ENCODE assay signal across 8 mouse cellular contexts in genomic region chr16:18342650-18343570, GRCm38 (mm10). TPM values are rescaled to one million over a fixed set of nuclear protein-coding genes. Genes with fewer than 3 reads are reported as not detected.
DNase-seq lines count a peak whose midpoint lies in the region; ATAC-seq and TF ChIP-seq lines count a peak whose summit lies in the region.

No protein-coding gene starts in this region.

- no peak for TF ChIP-seq EP300 in CH12.LX (IDR thresholded peaks at IDR 0.05; ENCODE audit: low read length)
- TF ChIP-seq EP300 in liver, embryonic 14.5 days (IDR thresholded peaks at IDR 0.05; ENCODE audit: low read depth) = no peak

- peaks cover 21% of the 10 kb centered on the region for H3K27me3 ChIP-seq in CH12.LX (replicated peaks)
- H3K27me3 ChIP-seq in hindbrain, embryonic 15.5 days = no peaks in the 10 kb centered on the region
- peaks cover 17% of the 10 kb centered on the region for H3K27me3 ChIP-seq in liver, embryonic 14.5 days (ENCODE audit: control insufficient read depth, insufficient read depth, low read length)

- DNase-seq in adrenal gland, postnatal 14 days = peak; percentile 41
- DNase-seq in adrenal gland, postnatal 4 days (ENCODE audit: low spot score in 2 of 2) = no peak
- DNase-seq in CH12.LX (ENCODE audit: extremely low read depth) = no peak
- peak in 1 of 3 experiments; percentile 25 for DNase-seq in liver, embryonic 14.5 days (ENCODE audit: low read depth in 3 of 3, low spot score in 3 of 3)
- peak; percentile 54 for DNase-seq in thymus, postnatal 4 days
- DNase-seq in layer of hippocampus, adult 9-10 months (ENCODE audit: low spot score) = no peak

- WGBS in hindbrain, embryonic 15.5 days = 40% methylated on average over 9 of the region's 9 CpGs
- WGBS in liver, embryonic 14.5 days (ENCODE audit: insufficient replicate concordance) = 11% methylated on average over 9 of the region's 9 CpGs

- H3K36me3 ChIP-seq in CH12.LX (replicated peaks in 1 of 2; ENCODE audit: control insufficient read depth in 1 of 2, insufficient read depth in 1 of 2, low read length in 1 of 2) = peaks cover 4 to 6% of the 10 kb centered on the region in 2 experiments
- H3K36me3 ChIP-seq in hindbrain, embryonic 15.5 days = peaks cover 4% of the 10 kb centered on the region; the same call in 1 of the 2 replicates
- peaks cover 10% of the 10 kb centered on the region for H3K36me3 ChIP-seq in liver, embryonic 14.5 days (replicated peaks; ENCODE audit: control insufficient read depth, insufficient read depth, low read depth)

- TF ChIP-seq POLR2A in CH12.LX (IDR thresholded peaks at IDR 0.05; ENCODE audit: low read depth, low read length) = no peak

- no peaks in the 10 kb centered on the region for H3K9me3 ChIP-seq in CH12.LX (replicated peaks; ENCODE audit: low read length)
- no peaks in the 10 kb centered on the region for H3K9me3 ChIP-seq in hindbrain, embryonic 15.5 days
- no peaks in the 10 kb centered on the region for H3K9me3 ChIP-seq in liver, embryonic 14.5 days (ENCODE audit: control insufficient read depth, low read length)

- in situ Hi-C loops in CH12.LX (cut with MboI; ENCODE audit: low pct_ligation_motif_present, low pct_unique_long_range_greater_than_20kb, low sequenced_read_pairs) = no loop called here

- no peak overlapping the region for H3K27ac ChIP-seq in CH12.LX (ENCODE audit: insufficient read depth, low read depth)
- peak overlapping the region; percentile 40 for H3K27ac ChIP-seq in hindbrain, embryonic 15.5 days (replicated peaks)
- H3K27ac ChIP-seq in liver, embryonic 14.5 days = peak overlapping the region; percentile 40

- no peak for TF ChIP-seq CTCF in CH12.LX (conservative IDR thresholded peaks at IDR 0.05 in 1 of 2, IDR thresholded peaks at IDR 0.05 in 1 of 2; ENCODE audit: low read depth in 2 of 2, low read length in 2 of 2)
- TF ChIP-seq CTCF in liver, embryonic 14.5 days (IDR thresholded peaks at IDR 0.05; ENCODE audit: low read depth) = no peak

- dilution Hi-C loops in CH12.LX (cut with MboI; ENCODE audit: extremely low pct_ligation_motif_present, extremely low pct_unique_long_range_greater_than_20kb, low sequenced_read_pairs) = no loop called here

- H3K4me1 ChIP-seq in CH12.LX (ENCODE audit: control insufficient read depth in 1 of 2, insufficient read depth in 2 of 2) = peaks cover 9 to 30% of the 10 kb centered on the region in 2 experiments
- peaks cover 41% of the 10 kb centered on the region for H3K4me1 ChIP-seq in hindbrain, embryonic 15.5 days (replicated peaks)
- peaks cover 11 to 37% of the 10 kb centered on the region in 2 experiments for H3K4me1 ChIP-seq in liver, embryonic 14.5 days (replicated peaks; ENCODE audit: control insufficient read depth in 2 of 2, insufficient read depth in 2 of 2, low read length in 1 of 2)

- peak; percentile 54 for ATAC-seq in erythroblast, adult 5-6 weeks (replicated peaks; ENCODE audit: low FRiP score, poor library complexity, severe bottlenecking)
- ATAC-seq in hindbrain, embryonic 15.5 days (ENCODE audit: low FRiP score, low read depth) = no peak
- peak; percentile 36 for ATAC-seq in liver, embryonic 14.5 days (ENCODE audit: insufficient read depth)

- peak overlapping the region; percentile 67 for H3K4me2 ChIP-seq in CH12.LX (ENCODE audit: insufficient read depth, low read depth, poor library complexity, severe bottlenecking)
- peak overlapping the region; percentile 67 for H3K4me2 ChIP-seq in hindbrain, embryonic 15.5 days
- H3K4me2 ChIP-seq in liver, embryonic 14.5 days (ENCODE audit: low read depth) = peak overlapping the region; percentile 66

- H3K4me3 ChIP-seq in CH12.LX (replicated peaks in 1 of 3; ENCODE audit: low read depth in 2 of 3, low read length in 2 of 3, poor library complexity in 1 of 3) = peak overlapping the region; percentile 64 to 83 (median 70)
- H3K4me3 ChIP-seq in hindbrain, embryonic 15.5 days = peak overlapping the region; percentile 50
- H3K4me3 ChIP-seq in liver, embryonic 14.5 days (ENCODE audit: insufficient read depth in 1 of 2, low read depth in 2 of 2, low read length in 2 of 2) = peak overlapping the region; percentile 61 to 87

- no peaks in the 10 kb centered on the region for H3K79me2 ChIP-seq in CH12.LX (replicated peaks; ENCODE audit: control insufficient read depth, extremely low read depth, insufficient read depth, poor library complexity, severe bottlenecking)

- H3K9ac ChIP-seq in CH12.LX (ENCODE audit: insufficient read depth, low read depth) = peak overlapping the region; percentile 63
- peak overlapping the region; percentile 44 for H3K9ac ChIP-seq in hindbrain, embryonic 15.5 days
- peak overlapping the region; percentile 62 for H3K9ac ChIP-seq in liver, embryonic 14.5 days (replicated peaks)

- no peak for TF ChIP-seq RAD21 in CH12.LX (IDR thresholded peaks at IDR 0.05; ENCODE audit: low read depth, low read length)

TF ChIP-seq in CH12.LX, 34 proteins besides CTCF, POLR2A, EP300 and RAD21:
- TF ChIP-seq MAFK (IDR thresholded peaks at IDR 0.05; ENCODE audit: insufficient replicate concordance, low read length) (no peak), MAX (IDR thresholded peaks at IDR 0.05; ENCODE audit: low read length) (0 out of 2 replicates have a peak, but pooled peaks have one; percentile 8), HCFC1 (IDR thresholded peaks at IDR 0.05; ENCODE audit: low read depth, low read length) (no peak)
TF ChIP-seq in CH12.LX: peak in this region for 1.

RNA-seq across cellular contexts. Expression of gene Tango2, which starts 5.0 kb away (rescaled TPM):
- total RNA-seq in adrenal gland, postnatal 14 days (2021) = 30.2 and 30.5 TPM in 2 replicates
- total RNA-seq in adrenal gland, postnatal 4 days (2021) = 10 to 100 TPM; 42.3 to 45.5 TPM
- 9.6 and 11.2 TPM in 2 replicates for total RNA-seq in CH12.LX (2012; rRNA removed)
- 3.1 and 3.8 TPM in 2 replicates for total RNA-seq in CH12.LX (2014; rRNA removed)
- 10.8 and 13.2 TPM in 2 replicates for polyA plus RNA-seq in CH12.LX (2012; ENCODE audit: insufficient read length, low read depth)
- total RNA-seq in erythroblast, adult 5-6 weeks (2015; ENCODE audit: low replicate concordance) = 8.8 and 26.9 TPM in 2 replicates
- total RNA-seq in erythroblast, adult 5-6 weeks (2017; ENCODE audit: low replicate concordance) = 8.8 and 12.1 TPM in 2 replicates
- polyA plus RNA-seq in hindbrain, embryonic 15.5 days (2015; fragmentation: Nextera tagmentation; extraction: Ambion mirVana) = 92.5 and 94.0 TPM in 2 replicates
- polyA plus RNA-seq in liver, embryonic 14.5 days (2012; rRNA removed) = 44.3 and 44.5 TPM in 2 replicates
- polyA plus RNA-seq in liver, embryonic 14.5 days (2014; fragmentation: Nextera tagmentation; extraction: Ambion mirVana) = 58.8 and 70.3 TPM in 2 replicates

RNA-seq across cellular contexts. Expression of gene Arvcf, which starts 5.1 kb away (rescaled TPM):
- total RNA-seq in adrenal gland, postnatal 14 days (2021) = 30.0 and 30.2 TPM in 2 replicates
- 10 to 100 TPM; 56.9 to 59.4 TPM for total RNA-seq in adrenal gland, postnatal 4 days (2021)
- total RNA-seq in CH12.LX (2012; rRNA removed) = 2.9 and 7.5 TPM in 2 replicates
- total RNA-seq in CH12.LX (2014; rRNA removed) = 1.1 and 3.3 TPM in 2 replicates
- polyA plus RNA-seq in CH12.LX (2012; ENCODE audit: insufficient read length, low read depth) = 3.5 and 3.9 TPM in 2 replicates
- 1.5 and 2.7 TPM in 2 replicates for total RNA-seq in erythroblast, adult 5-6 weeks (2015; ENCODE audit: low replicate concordance)
- total RNA-seq in erythroblast, adult 5-6 weeks (2017; ENCODE audit: low replicate concordance) = 8.7 TPM in 1 of 2 replicates, not detected in the other
- polyA plus RNA-seq in hindbrain, embryonic 15.5 days (2015; fragmentation: Nextera tagmentation; extraction: Ambion mirVana) = 78.7 and 81.3 TPM in 2 replicates
- polyA plus RNA-seq in liver, embryonic 14.5 days (2012; rRNA removed) = 6.0 and 6.4 TPM in 2 replicates
- 4.7 and 7.4 TPM in 2 replicates for polyA plus RNA-seq in liver, embryonic 14.5 days (2014; fragmentation: Nextera tagmentation; extraction: Ambion mirVana)

RNA-seq across cellular contexts. Expression of gene Dgcr8, which starts 53.9 kb away (rescaled TPM):
- total RNA-seq in adrenal gland, postnatal 14 days (2021) = 32.9 and 37.4 TPM in 2 replicates
- 10 to 100 TPM; 49.7 to 58.4 TPM for total RNA-seq in adrenal gland, postnatal 4 days (2021)
- total RNA-seq in CH12.LX (2012; rRNA removed) = 31.8 and 44.1 TPM in 2 replicates
- total RNA-seq in CH12.LX (2014; rRNA removed) = 29.1 and 34.4 TPM in 2 replicates
- 39.9 and 42.9 TPM in 2 replicates for polyA plus RNA-seq in CH12.LX (2012; ENCODE audit: insufficient read length, low read depth)
- 16.3 and 30.2 TPM in 2 replicates for total RNA-seq in erythroblast, adult 5-6 weeks (2015; ENCODE audit: low replicate concordance)
- 38.3 and 46.7 TPM in 2 replicates for total RNA-seq in erythroblast, adult 5-6 weeks (2017; ENCODE audit: low replicate concordance)
- 29.5 and 30.9 TPM in 2 replicates for polyA plus RNA-seq in hindbrain, embryonic 15.5 days (2015; fragmentation: Nextera tagmentation; extraction: Ambion mirVana)
- 15.5 and 23.4 TPM in 2 replicates for polyA plus RNA-seq in liver, embryonic 14.5 days (2012; rRNA removed)
- 8.8 and 10.4 TPM in 2 replicates for polyA plus RNA-seq in liver, embryonic 14.5 days (2014; fragmentation: Nextera tagmentation; extraction: Ambion mirVana)

Comparison
In these comparisons a context has a peak if more than half of its experiments do, and no peak if none do; other contexts are left out.
1. DNase-seq: peak in adrenal gland, postnatal 14 days (single experiment) and thymus, postnatal 4 days (single experiment); none in adrenal gland, postnatal 4 days (0 of 2), CH12.LX (single experiment) and layer of hippocampus, adult 9-10 months (single experiment).
2. Peak in every context shown above with its lines, with median percentiles within 50 percentile points of each other: H3K4me2 ChIP-seq, H3K4me3 ChIP-seq and H3K9ac ChIP-seq.